Mouse (Mus musculus): ENCODE results near the gene Fto.

Fto gene

DNA sequence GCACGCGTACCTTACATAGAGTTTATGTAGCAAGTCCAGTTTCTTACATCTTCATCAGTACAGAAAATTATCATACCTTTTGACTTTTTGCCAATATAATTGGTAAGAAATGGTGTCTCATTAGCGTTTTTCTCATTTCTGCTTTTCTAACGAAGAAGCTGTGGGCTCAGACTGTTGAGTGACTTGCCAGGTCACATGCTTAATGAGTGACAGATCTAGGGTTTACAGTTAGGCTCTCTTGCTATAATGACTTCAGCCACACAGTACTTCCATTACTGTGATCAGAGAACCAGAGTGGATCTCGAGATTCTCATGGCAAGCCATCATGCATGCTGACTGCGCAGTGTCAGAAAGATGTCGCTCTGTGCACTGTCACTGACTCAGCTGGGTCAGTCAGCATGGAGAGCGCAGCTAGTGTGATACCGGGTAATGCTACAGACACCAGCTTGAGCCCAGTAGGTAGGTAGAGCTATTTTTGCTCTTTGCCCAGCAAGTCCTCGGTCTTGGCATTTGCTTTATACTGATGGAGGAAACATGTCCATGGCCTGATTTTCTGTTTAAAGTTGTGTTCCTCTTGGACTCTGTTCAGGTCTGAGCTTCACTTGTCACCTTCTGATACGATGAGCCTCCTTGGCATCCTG is 188.8 kb downstream of the Fto start:
- no peak for DNase-seq (ENCODE audit: low spot score)

DNA sequence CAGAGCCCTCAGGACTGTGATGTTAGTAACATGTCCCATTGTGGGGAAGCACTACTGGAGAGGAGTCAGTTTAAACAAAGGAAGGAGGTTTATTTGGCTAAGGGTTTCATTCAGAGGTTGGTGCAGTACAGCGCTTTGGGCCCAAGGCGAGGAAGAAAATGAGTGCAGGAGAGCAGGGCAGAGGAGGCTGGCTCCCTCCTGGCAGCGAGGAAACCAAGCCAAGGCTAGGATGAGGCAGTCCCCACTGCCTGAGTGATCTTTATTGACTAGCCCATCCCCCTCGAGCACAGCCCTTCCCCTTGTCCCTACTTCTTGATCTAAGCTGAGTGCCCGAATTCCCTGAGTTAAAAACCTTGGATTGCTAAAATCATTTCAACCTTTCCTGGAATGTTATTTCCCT is 189.5 kb downstream of the Fto start:
- DNase-seq (ENCODE audit: low spot score) = no peak

DNA sequence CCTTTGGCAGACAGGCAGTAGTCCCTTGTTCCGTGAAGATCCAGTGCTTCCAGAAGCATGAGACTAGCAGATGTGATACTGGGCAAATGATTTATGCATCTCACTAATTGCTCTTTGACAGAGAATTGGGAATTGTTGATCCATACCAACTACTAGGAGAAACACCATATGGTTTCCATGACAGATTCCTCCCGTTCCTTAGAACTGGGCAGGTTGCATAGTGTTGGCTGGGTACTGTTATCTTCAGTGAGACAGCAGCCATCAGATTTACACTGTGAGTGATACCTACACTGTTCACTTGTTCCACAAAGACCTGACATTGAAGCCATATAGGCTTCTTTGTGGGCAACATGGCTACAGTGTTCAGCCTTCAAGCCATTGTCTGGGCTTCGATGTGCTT is 191.0 kb downstream of the Fto start:
- no peak for DNase-seq (ENCODE audit: low spot score)

DNA sequence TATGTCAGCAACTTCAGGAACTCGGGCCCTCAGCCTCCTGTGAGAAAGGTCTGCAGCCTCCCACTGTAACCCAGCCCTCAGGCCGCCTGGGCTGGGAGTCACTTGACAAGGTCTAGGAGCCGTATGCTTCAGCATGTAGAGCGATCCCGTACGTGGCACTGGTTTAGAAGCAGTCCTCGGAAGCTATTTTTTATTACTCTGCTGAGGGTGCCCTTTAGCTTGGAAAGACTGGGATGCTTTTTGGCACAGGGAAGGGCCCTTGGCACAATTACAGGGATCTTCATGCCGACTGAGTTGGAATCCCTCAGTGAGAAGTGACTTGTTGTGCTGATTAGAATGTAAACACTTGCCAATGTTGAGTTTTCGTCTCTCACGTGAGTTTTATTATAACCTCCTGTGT is 191.6 kb downstream of the Fto start:
- DNase-seq (ENCODE audit: low spot score) = no peak

DNA sequence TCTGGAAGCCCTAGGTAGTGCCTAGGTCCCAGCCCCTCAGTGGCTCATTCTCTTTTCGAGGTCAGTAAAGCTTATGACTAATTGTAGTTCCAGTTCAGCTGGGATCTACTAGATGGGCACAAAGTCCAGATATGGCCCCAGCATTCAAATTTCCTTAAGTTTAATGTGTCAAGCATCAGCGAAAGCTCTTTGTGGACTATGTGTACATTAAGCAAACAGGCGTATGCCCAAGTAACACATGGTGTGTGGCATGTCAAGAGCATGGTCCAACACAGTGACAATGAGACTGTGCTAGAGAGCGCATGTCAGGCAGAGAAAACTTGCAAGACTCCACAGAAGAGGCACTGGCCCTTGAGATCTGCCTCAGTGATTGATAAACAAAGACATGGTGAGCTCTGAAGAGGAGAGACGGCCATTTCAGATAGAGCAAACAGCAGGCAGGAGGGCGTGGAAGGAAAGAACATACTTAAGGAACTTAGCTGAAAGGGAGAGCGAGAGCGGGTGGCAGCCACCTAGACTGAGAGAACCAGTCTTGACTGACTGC is 192.2 kb downstream of the Fto start:
- no peak for DNase-seq (ENCODE audit: low spot score)

DNA sequence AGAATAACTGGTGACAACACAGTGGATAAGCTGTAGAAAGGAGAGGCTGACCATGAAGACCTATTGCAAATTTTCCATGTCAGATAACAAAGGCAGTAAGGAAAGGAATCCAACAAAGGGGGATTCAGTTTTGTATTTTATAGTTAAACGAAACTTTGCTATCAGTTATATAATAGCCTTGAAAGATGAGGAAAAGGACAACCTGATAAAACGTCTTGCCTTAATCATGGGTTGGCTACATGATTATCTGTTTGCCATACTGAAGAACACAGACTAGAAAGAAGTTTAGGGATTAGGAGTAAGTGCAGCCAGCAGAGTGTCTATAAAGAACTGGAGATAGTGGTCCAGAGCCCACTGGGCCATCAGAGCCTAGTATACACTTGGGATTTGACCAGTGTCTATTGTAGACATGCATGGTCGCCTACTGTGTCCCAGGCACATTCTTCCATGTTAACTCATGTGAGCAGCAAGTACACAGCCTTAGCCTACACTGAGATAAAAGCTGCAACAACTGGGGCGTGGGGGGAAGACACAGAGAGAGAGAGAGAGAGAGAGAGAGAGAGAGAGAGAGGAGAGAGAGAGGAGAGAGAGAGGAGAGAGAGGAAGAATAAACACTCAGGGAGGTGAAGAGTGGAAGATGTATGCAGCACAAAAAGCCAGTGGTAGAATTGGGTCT is 192.8 kb downstream of the Fto start:
- no peak for DNase-seq (ENCODE audit: low spot score)

DNA sequence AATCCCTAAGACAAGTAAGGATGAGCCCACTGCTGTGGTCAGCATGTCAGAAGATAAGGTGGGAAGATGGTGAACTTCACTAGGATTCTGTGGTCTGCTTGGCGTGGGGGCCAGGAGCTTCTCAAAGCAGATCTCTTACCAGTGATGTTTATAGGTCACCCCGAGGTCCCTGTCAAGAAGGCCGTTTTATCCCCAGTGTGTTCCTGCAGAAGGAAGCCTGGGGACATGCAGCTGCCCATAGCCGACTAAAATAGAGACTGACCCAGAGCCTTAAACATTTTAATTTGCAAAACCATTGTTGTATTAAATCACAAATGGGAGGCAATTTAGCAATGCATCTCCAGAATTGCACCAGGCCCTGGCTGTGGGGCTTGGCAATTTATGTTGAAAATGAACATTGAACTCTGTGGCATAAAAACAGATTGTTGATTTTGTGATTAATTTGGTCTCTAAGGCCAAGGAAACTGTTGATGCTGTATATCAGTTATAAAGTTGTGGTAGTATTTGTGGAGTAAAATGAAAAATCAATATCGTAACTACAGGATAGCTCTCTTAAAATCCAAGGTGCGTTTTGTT is 193.4 kb downstream of the Fto start:
- DNase-seq (ENCODE audit: low spot score) = no peak

DNA sequence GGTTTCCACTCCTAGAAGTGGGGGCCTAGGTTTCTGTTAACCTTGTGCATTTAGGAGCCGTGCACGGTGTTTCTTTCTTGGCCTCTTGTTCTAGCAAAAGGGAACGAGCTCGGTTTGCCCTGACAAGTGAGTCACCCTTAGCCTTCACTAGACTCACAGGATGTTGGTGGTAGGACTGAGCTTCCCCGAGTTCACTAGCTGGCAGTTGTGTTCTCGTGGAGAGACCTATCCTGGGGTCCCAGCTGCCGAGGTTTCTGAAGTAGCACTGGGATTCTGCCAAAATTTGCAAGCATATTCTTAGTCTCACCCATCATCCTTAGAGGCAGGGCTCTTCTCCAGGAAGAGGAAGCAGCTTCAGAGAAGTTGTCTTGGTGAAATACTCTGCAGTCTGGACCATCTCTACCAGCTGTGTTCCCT is 194.4 kb downstream of the Fto start:
- DNase-seq (ENCODE audit: low spot score) = no peak

DNA sequence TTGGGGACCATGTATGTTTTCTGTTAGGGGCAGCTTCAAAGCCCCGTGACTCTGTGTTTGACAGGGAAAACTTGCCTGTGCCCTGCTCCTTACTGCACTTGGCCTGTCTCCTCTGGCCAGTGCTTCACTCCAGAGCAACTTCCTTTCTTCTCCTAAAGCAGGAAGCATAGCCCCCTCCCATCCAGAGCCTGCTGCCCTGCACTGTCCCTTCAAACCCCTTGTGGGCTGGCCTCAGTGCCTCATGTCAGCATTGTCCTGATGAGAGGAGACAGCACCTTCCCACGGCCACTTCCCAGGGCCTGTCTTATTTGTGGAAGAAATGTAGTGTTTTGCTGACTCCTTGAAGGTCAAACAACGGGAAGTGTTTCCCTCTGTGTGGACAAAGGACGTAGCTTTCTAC is 195.0 kb downstream of the Fto start:
- DNase-seq (ENCODE audit: low spot score) = no peak

DNA sequence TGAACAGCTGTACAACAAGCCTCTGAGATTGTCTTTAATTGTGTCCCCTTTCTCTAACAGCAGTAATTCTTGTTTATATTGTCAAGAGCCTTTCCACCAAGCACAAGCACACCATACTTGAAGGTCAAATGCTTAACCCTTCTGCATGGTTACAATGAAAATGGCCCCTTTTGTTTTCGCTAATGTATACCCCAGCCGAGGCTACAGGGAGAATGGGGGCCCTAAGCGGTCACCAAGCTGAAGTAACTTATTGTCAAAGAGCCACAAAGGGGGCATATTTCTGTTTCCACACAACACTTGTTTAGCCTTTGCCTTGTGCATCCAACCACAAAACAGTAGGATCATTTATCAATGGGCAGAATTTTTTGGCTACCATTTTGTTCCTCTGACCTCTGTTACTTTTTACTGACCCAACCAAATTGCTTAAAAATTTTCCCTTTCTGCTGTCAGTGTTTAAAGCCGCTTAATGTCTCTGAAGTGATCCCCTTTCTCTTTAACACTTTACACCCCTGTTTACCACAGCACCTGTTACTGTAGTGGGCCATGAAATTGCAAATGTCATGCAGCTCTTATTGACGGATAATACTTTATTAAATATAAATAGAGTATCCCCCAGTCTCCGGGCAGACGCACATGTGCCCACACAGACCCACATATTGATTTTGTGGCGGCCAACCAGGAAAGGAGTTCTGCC is 196.0 kb downstream of the Fto start:
- DNase-seq (ENCODE audit: low spot score) = peak; percentile 60

DNA sequence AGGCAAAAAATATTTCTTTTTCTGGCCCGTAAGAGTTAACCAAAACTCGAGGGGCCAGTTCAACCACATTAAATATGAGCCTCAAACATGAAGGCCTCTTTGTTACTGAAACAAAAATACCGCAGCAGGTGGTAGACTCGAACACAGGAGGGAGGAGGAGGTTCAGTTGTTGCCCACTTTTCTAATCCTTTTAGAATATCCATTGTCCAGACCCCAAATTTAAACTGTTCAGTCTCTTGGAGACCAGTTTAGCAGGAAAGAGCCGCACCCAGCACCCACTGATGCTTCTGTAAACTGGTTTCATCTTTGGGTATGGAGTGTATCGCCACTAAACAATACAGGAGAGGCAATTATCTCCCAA is 196.6 kb downstream of the Fto start:
- DNase-seq (ENCODE audit: low spot score) = no peak

DNA sequence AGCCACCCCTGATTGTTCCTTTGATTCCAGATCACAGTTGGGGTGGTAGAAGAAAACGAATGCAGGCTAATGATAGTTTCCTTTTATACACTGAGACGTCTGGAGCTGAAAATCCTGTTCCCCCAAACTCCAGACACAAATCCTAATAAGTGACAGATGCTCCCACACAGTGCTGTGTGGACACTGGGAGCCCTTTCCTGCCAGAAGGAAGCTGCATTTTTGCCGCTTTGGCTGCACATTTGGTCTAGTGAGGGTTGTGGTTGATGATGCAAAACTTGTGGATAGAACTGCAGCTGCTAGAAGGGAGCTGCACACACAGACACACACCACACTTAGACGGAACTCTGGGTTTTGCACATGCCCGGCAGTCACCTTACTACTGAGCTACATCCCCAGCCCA is 197.4 kb downstream of the Fto start:
- DNase-seq (ENCODE audit: low spot score) = no peak

DNA sequence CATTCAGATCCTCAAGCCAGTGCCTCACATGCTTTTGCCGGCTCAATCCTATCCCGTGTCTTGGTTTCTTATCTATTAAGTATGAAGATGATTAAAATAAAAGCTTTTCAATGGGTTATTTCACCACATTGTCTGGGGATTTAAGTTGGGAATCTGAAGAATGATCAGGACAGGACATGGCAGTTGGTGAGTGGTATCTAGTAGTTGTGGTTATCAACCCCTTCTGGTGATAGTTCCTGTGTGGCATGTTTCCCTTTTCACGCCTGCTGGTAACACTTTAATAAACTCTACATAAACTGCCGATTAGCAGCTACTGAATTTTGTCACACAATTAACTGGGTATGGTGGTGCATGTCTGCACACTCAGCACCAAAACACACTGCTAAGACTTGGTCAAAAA is 198.6 kb downstream of the Fto start:
- DNase-seq (ENCODE audit: low spot score) = no peak

DNA sequence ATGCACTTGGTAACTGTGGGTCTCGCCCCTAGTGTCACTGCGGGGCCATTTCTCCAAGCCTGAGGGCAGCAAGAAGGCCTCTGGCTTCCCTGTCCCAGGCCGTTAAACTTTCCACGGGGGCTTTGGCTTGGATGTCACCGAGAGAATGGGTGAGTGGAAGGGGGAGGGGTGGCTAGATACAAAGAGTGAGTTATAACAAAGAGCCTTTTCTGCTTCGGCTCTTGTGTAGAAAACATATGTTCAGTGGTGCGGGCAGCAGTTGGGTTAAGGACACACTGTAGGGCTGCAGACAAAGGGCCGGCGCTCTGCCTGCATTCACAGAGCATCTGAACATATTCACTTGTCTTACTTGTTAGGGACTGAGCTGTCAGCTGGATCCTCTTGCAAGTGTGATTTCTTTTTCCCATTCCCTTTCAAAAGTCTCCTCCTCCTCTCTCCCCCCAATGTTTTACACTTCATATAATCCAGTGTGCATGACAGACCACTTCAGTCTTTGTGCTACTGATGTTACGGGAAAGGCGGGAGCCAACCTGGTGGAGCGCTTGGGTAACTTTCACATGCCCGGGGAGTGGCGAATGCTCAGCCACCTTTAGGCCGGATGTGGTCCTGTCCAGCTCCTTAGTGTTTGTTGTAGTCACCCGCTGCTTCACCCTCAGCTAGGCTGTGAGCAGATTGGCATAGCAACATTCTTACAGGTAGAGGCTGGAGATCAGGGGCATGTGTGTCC is 201.6 kb downstream of the Fto start:
- DNase-seq (ENCODE audit: low spot score) = peak; percentile 77

DNA sequence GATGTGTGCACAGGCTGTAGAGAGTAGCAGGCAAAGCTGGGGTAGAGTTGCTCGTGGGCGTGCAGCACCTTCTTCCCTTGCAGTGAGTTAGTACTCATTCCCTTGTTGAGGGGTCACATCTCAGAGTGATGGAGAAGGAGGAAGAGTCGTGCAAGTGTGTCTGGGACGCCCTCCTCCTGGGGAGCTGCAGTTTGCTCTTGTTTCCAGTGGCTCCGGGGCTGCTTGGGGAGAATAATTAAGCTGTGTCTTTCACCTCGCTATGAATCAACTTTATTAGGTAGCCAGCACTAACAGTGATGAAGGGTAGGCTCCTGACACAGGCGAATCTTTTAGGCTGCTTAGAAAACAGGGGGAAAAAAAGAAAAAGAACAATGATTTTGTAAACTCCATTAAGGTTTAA is 203.1 kb downstream of the Fto start:
- DNase-seq (ENCODE audit: low spot score) = no peak

DNA sequence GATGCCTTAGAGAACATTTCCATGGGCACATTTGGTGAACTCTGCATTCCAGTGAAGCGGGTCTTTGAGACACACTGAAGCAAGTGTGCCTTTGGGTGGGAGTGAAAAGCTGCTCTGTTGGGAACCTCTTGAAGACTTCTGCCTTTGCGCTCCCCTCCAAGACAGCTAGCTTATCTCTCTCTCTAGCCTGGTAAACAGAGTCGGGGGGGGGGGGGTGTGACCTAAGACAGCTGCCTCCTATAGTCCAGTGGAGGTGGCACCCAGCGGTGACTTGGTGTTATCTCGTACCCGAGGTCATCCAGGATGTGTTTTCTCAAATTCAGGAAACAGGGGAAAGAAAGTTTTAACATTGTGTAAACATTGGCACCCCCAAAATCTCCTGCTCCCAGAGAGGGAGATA is 204.8 kb downstream of the Fto start:
- DNase-seq (ENCODE audit: low spot score) = no peak

DNA sequence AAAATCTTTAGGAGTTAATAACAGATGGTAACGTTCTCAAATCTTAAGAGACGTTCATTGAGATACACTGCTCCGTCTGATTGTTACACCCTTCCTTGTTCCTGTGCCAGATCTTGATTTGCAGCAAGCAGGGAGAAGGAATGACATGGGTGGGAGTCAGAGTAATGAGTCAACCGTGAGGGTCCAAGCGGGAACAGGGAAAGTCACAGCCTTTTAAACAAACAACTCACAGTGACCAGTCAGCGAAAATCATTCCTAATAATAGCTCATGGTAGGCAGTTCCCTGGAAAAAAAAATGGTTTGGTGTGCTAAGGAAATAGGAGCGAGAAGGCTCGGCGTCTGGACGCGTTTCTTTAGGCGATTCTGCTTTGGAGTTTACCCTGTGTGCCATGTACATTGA is 208.9 kb downstream of the Fto start:
- no peak for DNase-seq (ENCODE audit: low spot score)

DNA sequence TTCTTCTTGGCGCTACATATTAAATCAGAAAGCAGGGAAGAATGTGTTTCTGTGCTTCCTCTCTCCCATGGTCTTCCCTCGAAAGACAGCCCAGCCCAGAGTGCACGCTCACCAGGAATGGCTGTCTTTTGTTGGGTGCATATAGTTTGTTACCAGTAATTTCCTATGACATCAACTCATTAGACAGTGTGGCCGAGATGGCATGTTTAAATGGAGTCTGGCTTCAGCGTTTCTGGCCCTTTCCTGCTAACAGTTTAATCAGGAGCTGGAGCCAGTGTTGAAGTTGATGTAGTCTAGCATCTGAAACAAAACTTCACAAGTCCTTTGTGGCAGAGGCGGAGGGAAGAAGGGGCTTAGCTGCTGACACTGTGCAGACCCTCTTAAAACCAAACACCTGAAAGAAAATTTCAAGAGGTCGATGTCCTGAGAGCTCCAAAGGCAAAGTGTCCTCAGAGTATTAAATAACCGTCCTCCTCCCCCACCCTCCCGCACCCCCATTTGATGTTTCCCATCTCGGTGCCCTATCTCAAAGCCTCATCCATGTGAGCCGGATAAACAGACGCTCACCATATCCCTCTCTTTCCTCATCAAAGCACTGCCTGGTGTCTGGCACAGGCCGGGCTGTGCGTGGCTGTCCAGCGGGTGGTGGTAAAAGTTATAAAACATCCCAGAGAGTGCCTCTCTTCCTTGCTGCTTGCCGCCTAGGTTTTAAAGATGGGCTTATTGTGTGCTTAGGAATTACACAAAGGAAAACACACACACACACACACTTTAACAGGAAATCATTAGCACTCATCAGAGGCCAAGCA is 210.9 kb downstream of the Fto start:
- DNase-seq (ENCODE audit: low spot score) = peak; percentile 68

DNA sequence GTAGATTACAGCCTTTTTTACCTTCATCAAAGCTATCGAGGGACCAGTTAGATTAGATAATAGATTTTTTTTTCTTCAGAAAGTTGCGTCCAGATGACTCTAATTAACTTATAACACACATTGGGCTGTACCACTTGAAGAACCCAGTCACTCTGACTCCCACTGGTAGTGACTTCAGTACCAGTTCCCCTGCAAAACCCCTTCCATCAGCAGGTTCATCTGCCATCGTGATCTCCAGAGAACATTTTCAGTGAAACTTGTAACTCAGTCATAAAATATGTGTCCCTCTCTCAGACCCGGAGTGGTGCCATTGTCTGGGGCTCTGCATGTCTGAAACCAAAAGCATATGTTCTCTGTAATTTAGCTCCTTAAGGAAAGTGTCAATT is 211.5 kb downstream of the Fto start:
- DNase-seq (ENCODE audit: low spot score) = no peak

DNA sequence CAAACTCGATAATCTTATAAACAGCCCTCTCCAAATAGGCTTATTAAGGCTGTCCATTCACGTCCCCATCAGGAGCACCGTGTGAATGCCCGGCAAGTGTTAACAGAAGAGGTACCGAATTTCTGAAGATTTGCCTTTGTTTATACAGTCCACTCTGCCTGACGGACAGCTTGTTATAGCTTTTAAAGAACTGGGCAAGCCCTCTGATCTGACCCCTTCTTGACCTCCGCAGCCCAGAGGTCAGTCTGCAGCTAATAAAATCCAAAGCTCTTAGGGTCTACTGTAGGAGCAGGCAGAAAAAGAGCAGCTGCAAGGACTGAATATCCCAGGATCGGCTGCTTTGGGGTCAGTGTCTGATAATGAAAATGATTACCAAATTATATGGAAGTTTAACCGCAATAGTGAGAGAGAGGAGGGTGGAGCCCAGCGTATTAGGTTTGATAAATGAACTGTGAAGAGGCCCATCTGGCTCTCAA is 212.1 kb downstream of the Fto start:
- DNase-seq (ENCODE audit: low spot score) = peak; percentile 76

DNA sequence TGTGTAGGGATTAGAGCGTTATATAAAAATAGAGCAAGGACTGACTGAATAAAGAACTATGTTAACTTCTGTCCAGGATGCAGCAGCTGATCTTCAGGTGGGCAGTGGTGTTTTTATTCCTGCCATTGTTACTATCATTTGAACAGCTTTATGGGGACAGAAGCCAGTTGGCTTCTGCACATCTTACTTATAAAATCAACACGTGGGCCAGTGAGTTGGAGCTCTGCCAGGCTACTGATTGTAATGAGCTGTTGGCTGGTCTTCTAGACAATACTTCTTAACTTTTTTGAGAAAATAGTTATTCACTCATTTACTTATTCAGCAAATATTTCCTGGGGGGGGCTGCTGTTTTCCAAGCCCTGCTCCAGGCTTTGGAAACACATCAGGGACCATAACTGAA is 215.6 kb downstream of the Fto start:
- DNase-seq (ENCODE audit: low spot score) = no peak
